Mouse (Mus musculus) kidney, adult 2 months (tissue): ENCODE measurements around the gene D17H6S53E.

Experiments used
- CTCF ChIP-seq: fragments of 200-500 bp; conservative IDR thresholded peaks from 2 replicates; pipeline ENCODE4 v1.5.1; 2011; ENCODE audit warnings: low read depth, mild to moderate bottlenecking, control low read depth, low read length, moderate library complexity, mixed read lengths; ENCODE audit not compliant: insufficient read depth, insufficient read length
- POLR2A ChIP-seq: fragments of 200-500 bp; IDR thresholded peaks from one replicate; pipeline ENCODE4 v1.6.1; 2011; ENCODE audit warnings: low read depth, low read length, control low read depth

GRCm38 (mm10) chr17:35125081-35125480, 1.1 kb upstream of the D17H6S53E start:
- no peak for TF ChIP-seq CTCF
- no peak for TF ChIP-seq POLR2A
